In genomic region chr11:34316176-34316575, GRCm38 (mm10) we compare ENCODE assay signal across 15 mouse cellular contexts. TPM values are rescaled to one million over a fixed set of nuclear protein-coding genes. Genes with fewer than 3 reads are reported as not detected.
A peak's percentile ranks its signal among the peaks of the same experiment; 100 is the strongest.
DNase-seq lines count a peak whose midpoint lies in the region; ATAC-seq and TF ChIP-seq lines count a peak whose summit lies in the region.
"Had no signal": no experiment of that assay in that cellular context is flagged by ENCODE, and none has a peak within 500 bp of the region (broad histone marks: within the 10 kb centered on the region; RNA-seq: fewer than 3 reads in every experiment).

No protein-coding gene starts in this region.

- H3K27ac ChIP-seq in embryonic facial prominence, embryonic 13.5 days: no peak overlapping the region
- no peak overlapping the region for H3K27ac ChIP-seq in embryonic facial prominence, embryonic 10.5 days (replicated peaks)
- H3K27ac ChIP-seq in midbrain, embryonic 13.5 days: no peak overlapping the region; the same call in 1 of the 2 replicates
- H3K27ac ChIP-seq in midbrain, embryonic 10.5 days (replicated peaks): no peak overlapping the region
- peak overlapping the region; percentile 16; the same call in 1 of the 2 replicates for H3K27ac ChIP-seq in hindbrain, postnatal 0 days

- peaks cover 14% of the 10 kb centered on the region for H3K4me1 ChIP-seq in embryonic facial prominence, embryonic 13.5 days
- peaks cover 14% of the 10 kb centered on the region for H3K4me1 ChIP-seq in embryonic facial prominence, embryonic 10.5 days
- peaks cover 32% of the 10 kb centered on the region for H3K4me1 ChIP-seq in midbrain, embryonic 13.5 days (replicated peaks)
- peaks cover 19% of the 10 kb centered on the region for H3K4me1 ChIP-seq in midbrain, embryonic 10.5 days
- H3K4me1 ChIP-seq in hindbrain, postnatal 0 days (ENCODE audit: insufficient read depth, low read length): peaks cover 6% of the 10 kb centered on the region; the same call in 1 of the 2 replicates

- TF ChIP-seq CTCF in hindbrain, postnatal 0 days (IDR thresholded peaks at IDR 0.05; ENCODE audit: low read depth): no peak

- DNase-seq in embryonic facial prominence, embryonic 10.5 days (ENCODE audit: low spot score): no peak
- no peak for DNase-seq in midbrain, embryonic 10.5 days (ENCODE audit: low spot score)
- DNase-seq in hindbrain, postnatal 0 days (ENCODE audit: low spot score): peak; percentile 24
- DNase-seq in retina, embryonic 14.5 days (ENCODE audit: low spot score): peak; percentile 68
- no peak for DNase-seq in layer of hippocampus, adult 8-10 months (ENCODE audit: low spot score in 2 of 2)
- no peak for DNase-seq in cerebellum, postnatal 10 days
- DNase-seq: adrenal gland, postnatal 14 days; gastrocnemius, postnatal 14 days; kidney, postnatal 25 days; thymus, adult 2 months had no signal

- peaks cover 9% of the 10 kb centered on the region for H3K27me3 ChIP-seq in embryonic facial prominence, embryonic 13.5 days
- H3K27me3 ChIP-seq in embryonic facial prominence, embryonic 10.5 days (replicated peaks; ENCODE audit: low read depth, poor library complexity, severe bottlenecking): peaks cover 16% of the 10 kb centered on the region
- H3K27me3 ChIP-seq in midbrain, embryonic 13.5 days: peaks cover 49% of the 10 kb centered on the region
- peaks cover 75% of the 10 kb centered on the region for H3K27me3 ChIP-seq in midbrain, embryonic 10.5 days (ENCODE audit: low read depth, poor library complexity, severe bottlenecking)
- no peaks in the 10 kb centered on the region for H3K27me3 ChIP-seq in hindbrain, postnatal 0 days (ENCODE audit: insufficient read depth, low read length)

- no peak for ATAC-seq in embryonic facial prominence, embryonic 13.5 days (ENCODE audit: insufficient number of reproducible peaks, insufficient read depth, low FRiP score, low TSS enrichment, low read depth)
- 0 out of 2 replicates have a peak, but pooled peaks have one; percentile 8 for ATAC-seq in midbrain, embryonic 13.5 days
- no peak for ATAC-seq in hindbrain, postnatal 0 days
- ATAC-seq: lung, postnatal 0 days had no signal

- H3K4me2 ChIP-seq in embryonic facial prominence, embryonic 13.5 days: peak overlapping the region; percentile 61
- H3K4me2 ChIP-seq in midbrain, embryonic 13.5 days (replicated peaks): peak overlapping the region; percentile 58
- H3K4me2 ChIP-seq in hindbrain, postnatal 0 days (ENCODE audit: low read depth, low read length): peak overlapping the region; percentile 63
- H3K4me2 ChIP-seq: heart, embryonic 11.5 days had no signal

- WGBS in embryonic facial prominence, embryonic 13.5 days: 54% methylated on average over 10 of the region's 10 CpGs
- WGBS in embryonic facial prominence, embryonic 10.5 days: 67% methylated on average over 10 of the region's 10 CpGs
- 48% methylated on average over 10 of the region's 10 CpGs for WGBS in midbrain, embryonic 13.5 days
- 69% methylated on average over 10 of the region's 10 CpGs for WGBS in midbrain, embryonic 10.5 days
- 21% methylated on average over 10 of the region's 10 CpGs for WGBS in hindbrain, postnatal 0 days

- peak overlapping the region; percentile 4; the same call in 1 of the 2 replicates for H3K4me3 ChIP-seq in embryonic facial prominence, embryonic 13.5 days
- no peak overlapping the region for H3K4me3 ChIP-seq in embryonic facial prominence, embryonic 10.5 days
- peak overlapping the region; percentile 44 for H3K4me3 ChIP-seq in midbrain, embryonic 13.5 days (replicated peaks)
- H3K4me3 ChIP-seq in midbrain, embryonic 10.5 days: no peak overlapping the region
- peak overlapping the region; percentile 47 for H3K4me3 ChIP-seq in hindbrain, postnatal 0 days (ENCODE audit: low read length)

- H3K9ac ChIP-seq in embryonic facial prominence, embryonic 13.5 days: no peak overlapping the region
- H3K9ac ChIP-seq in midbrain, embryonic 13.5 days (replicated peaks): peak overlapping the region; percentile 61; the same call in 1 of the 2 replicates
- H3K9ac ChIP-seq in hindbrain, postnatal 0 days (replicated peaks; ENCODE audit: low read length): 0 out of 2 replicates have a peak overlapping the region, but pooled peaks have one; percentile 13

- H3K36me3 ChIP-seq in embryonic facial prominence, embryonic 13.5 days: no peaks in the 10 kb centered on the region
- H3K36me3 ChIP-seq in embryonic facial prominence, embryonic 10.5 days (replicated peaks): no peaks in the 10 kb centered on the region
- no peaks in the 10 kb centered on the region for H3K36me3 ChIP-seq in midbrain, embryonic 13.5 days
- no peaks in the 10 kb centered on the region for H3K36me3 ChIP-seq in midbrain, embryonic 10.5 days
- H3K36me3 ChIP-seq in hindbrain, postnatal 0 days (ENCODE audit: insufficient read depth, low read length): no peaks in the 10 kb centered on the region

- no peaks in the 10 kb centered on the region for H3K9me3 ChIP-seq in embryonic facial prominence, embryonic 13.5 days
- no peaks in the 10 kb centered on the region for H3K9me3 ChIP-seq in embryonic facial prominence, embryonic 10.5 days
- H3K9me3 ChIP-seq in midbrain, embryonic 13.5 days: no peaks in the 10 kb centered on the region
- no peaks in the 10 kb centered on the region for H3K9me3 ChIP-seq in midbrain, embryonic 10.5 days (replicated peaks)
- no peaks in the 10 kb centered on the region for H3K9me3 ChIP-seq in hindbrain, postnatal 0 days (ENCODE audit: low read length)

RNA-seq across cellular contexts. Expression of gene Fam196b, which starts 1.6 kb away (rescaled TPM):
- polyA plus RNA-seq in embryonic facial prominence, embryonic 13.5 days (2015; fragmentation: Nextera tagmentation; extraction: Ambion mirVana): 1.7 and 2.4 TPM in 2 replicates
- 1.1 and 1.6 TPM in 2 replicates for polyA plus RNA-seq in embryonic facial prominence, embryonic 10.5 days (2016; fragmentation: Nextera tagmentation; extraction: Ambion mirVana)
- 3.2 and 3.4 TPM in 2 replicates for polyA plus RNA-seq in midbrain, embryonic 13.5 days (2015; fragmentation: Nextera tagmentation; extraction: Ambion mirVana)
- 0.33 and 0.52 TPM in 2 replicates for polyA plus RNA-seq in midbrain, embryonic 10.5 days (2016; fragmentation: Nextera tagmentation; extraction: Ambion mirVana)
- 6.3 and 6.8 TPM in 2 replicates for total RNA-seq in hindbrain, postnatal 0 days (2014; rRNA removed)
- 1.9 and 2.1 TPM in 2 replicates for polyA plus RNA-seq in hindbrain, postnatal 0 days (2015; fragmentation: Nextera tagmentation; extraction: Ambion mirVana)
- total RNA-seq in layer of hippocampus, adult 8-10 months (2022): 1 to 10 TPM in 2 of 4 experiments, under 1 TPM in 2; 0.70 to 1.1 (median 1.00) TPM
- total RNA-seq: adrenal gland, postnatal 14 days; liver, adult 2 months had no signal
- polyA plus RNA-seq: liver, adult 2 months had no signal

Comparison
In these comparisons a context has a peak if more than half of its experiments do, and no peak if none do; other contexts are left out.
1. H3K4me3 ChIP-seq: peak in embryonic facial prominence, embryonic 13.5 days (single experiment), midbrain, embryonic 13.5 days (single experiment) and hindbrain, postnatal 0 days (single experiment); none in embryonic facial prominence, embryonic 10.5 days (single experiment) and midbrain, embryonic 10.5 days (single experiment).
2. DNase-seq: peak in hindbrain, postnatal 0 days (single experiment) and retina, embryonic 14.5 days (single experiment); none in embryonic facial prominence, embryonic 10.5 days (single experiment), midbrain, embryonic 10.5 days (single experiment), layer of hippocampus, adult 8-10 months (0 of 2) and cerebellum, postnatal 10 days (0 of 2).
3. Peak in every context shown above with its lines, with median percentiles within 50 percentile points of each other: H3K4me2 ChIP-seq.